Mouse (Mus musculus): ENCODE measurements around the gene Mbnl2.

The Mbnl2 gene

DNA sequence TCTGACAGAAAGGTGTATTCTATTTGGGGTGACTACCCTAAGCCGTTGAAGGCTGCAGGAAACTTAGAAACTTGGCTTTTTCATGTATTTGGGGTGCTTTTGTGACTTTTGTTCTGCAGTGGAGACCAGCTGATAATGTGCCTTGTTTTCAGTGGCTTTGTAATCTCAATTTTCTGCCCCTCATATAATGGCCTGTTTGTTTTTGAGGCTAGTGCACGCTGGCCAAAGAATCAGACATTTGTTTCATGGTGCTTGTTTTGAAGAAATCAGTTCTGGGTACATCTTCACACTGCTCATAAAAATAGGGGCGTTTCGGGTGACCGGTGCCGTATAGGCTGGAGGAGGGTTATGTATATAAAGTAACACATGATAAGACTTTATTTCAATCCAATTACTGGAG lies 22.4 kb downstream of the Mbnl2 start:
- no peak for DNase-seq (ENCODE audit: inconsistent ontology term)

DNA sequence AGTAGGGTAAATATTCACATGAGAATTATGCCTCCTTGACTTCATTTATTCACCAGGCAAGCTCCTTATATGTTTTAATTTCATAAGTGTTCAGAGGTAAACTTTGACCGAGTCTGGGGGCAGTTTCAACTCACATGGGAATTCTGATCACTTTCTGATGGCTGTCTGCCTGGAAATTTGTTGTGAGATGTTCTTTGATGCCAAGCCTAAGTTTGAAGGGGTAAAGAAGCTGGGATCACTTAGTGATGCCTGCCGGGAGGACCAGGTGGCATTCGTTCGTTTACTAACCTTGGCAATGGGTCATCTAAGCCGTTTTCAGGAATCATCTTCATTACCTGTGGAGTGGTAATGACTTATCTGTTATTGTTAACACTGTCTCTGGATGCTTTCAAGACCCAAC lies 23.0 kb downstream of the Mbnl2 start:
- DNase-seq (ENCODE audit: inconsistent ontology term): no peak

DNA sequence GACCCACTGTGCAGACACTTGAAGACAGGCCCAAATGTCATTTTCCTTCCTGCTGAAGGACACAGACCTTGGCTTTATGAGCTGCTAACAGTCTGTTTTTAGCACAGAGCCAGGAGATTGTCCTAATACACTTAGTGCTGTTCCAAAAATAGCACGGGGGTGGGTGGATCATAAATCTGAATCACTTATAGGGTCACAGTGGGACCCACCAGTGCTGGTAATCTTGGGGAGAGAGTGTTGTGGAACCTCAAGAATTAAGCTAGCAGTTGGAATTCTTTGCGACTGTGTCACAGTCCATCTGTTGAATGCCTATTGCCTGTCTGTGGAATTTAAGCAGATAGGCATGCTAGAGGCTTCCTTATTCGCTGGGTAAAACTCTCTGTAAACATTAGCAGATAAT lies 24.2 kb downstream of the Mbnl2 start:
- peak; percentile 86 for DNase-seq (ENCODE audit: inconsistent ontology term)

DNA sequence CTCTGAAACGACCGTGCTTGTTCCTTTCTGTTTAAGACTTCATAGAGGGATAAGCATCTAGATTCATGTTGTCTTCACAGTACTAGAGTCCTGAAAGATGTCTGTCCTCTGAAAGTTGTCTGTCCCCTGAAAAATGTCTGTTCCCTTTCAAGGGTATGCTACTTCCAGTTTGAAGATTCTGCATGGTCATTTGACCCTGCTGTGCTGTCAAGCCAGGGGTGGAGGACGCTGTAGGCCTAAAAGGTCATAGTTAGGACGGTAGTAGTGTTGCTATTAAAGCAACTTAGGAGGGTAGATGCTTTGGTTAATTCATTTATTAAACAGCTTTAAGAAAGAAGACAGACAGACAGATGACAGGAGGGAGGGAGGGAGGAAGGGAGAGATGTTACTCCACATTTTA lies 24.7 kb downstream of the Mbnl2 start:
- DNase-seq (ENCODE audit: inconsistent ontology term): no peak

GRCm38 (mm10) chr14:120300814-120301213 lies 25.3 kb downstream of the Mbnl2 start:
- peak; percentile 83 for DNase-seq (ENCODE audit: inconsistent ontology term)

DNA sequence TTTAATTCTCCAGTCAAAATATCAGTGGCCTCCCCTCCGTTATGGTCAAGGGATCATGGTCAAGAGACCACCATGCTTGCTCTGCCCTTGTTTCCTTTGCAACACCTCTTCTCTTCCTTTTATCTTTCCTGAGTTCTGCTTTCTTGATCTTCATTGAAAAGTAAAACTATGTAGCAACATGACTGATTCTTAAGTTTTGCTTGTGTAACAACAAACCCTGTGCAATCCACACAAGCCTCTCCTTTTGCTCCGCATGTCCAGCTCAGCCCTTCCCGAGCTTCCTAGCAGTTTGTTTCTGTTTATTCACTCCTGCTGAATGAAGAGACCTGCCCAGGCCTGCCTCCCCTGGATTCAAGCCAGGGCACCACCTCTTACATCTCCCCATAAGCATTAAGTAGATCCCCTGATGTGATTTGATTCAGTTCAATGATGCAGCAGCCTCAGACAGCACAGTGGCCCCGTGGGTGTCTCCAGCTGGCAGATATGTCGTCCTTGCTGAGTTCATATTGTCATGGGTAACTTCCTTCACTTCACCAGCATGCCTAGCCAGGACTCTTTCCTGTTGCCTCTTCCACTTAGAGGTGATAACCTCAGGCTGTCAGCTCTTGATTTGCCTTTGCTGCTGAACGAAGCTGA lies 27.6 kb downstream of the Mbnl2 start:
- DNase-seq (ENCODE audit: inconsistent ontology term): peak; percentile 90

- DNase-seq (ENCODE audit: inconsistent ontology term): no peak
Observed at GRCm38 (mm10) chr14:120306229-120306628, 30.8 kb downstream of the Mbnl2 start.

DNA sequence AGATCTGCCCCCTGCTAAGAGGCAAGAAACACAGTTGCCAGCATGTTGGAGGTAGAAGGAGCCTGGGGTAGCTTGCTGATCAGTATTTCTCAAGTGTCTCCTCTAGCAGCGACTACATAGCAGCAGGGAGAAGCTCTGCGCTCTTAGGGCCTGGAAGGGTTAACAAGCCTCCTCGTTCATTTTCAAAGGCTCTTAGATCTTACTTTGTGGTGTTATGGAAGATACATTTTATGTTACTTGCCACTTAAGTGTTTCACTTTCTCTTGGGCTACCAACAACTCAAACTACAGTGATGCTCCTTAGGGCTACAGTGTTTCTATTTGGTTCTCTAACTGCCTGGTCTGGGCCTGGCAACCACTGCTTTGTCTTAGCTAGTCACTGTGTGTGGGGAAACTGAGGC lies 31.9 kb downstream of the Mbnl2 start:
- DNase-seq (ENCODE audit: inconsistent ontology term): no peak

DNA sequence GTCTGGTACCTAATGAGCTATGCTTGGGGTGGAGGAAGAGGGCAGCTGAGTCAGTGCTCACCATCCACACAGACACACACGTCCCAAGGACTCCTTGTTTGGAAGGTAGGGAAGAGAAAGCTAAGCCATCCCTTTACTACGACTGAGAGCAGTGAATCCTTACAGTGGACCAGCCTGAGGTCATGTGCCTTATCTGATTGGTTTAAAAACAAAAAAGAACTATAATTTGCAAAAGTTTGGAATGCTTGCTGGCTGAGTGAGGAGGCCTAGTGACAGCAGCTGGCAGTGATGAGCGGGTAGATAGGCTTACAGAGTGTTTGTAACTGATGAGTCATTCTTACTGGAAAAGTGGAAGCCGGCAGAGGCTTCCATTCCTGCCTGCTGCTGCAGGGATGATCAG lies 32.5 kb downstream of the Mbnl2 start:
- peak; percentile 92 for DNase-seq (ENCODE audit: inconsistent ontology term)

- no peak for DNase-seq (ENCODE audit: inconsistent ontology term)
Observed at GRCm38 (mm10) chr14:120309691-120310090, 34.2 kb downstream of the Mbnl2 start.

- no peak for DNase-seq (ENCODE audit: inconsistent ontology term)
Observed at GRCm38 (mm10) chr14:120311330-120312097, 36.0 kb downstream of the Mbnl2 start.

DNA sequence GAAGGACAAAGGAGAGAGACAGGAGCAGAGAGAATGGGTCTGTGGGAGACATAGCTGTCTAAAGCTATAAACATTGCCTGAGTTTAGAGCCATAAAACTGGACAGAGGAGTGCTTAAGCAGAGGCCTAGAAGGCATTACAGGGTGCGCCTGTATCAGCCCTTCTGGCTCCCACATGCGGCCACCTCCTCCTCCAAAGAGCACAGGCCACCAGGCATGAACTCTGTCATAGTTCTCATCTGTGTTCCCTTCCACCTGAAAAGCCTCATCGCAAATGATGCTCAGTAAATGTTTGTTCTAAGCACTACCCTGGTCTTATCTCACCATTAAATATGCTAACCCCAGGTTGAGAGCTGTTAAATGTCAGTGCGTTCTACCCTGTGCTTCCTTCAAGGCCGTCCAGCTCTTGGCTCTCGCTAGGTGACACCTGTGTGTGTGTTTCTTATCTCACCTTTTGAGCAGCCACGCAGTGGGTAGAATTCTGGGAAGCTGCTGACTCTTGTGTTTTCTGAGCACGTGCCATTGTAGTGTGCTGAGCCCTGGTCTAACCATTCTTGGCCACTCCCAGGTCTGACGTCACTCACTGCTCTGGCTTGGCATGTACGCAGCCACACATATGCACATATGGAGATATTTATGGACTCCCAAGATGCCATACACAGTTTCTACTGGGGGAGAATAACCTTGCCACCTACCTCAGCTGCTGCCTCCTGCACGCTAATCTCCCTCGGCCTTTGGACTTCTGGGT lies 37.4 kb downstream of the Mbnl2 start:
- no peak for DNase-seq (ENCODE audit: inconsistent ontology term)

GRCm38 (mm10) chr14:120313466-120313865 lies 38.0 kb downstream of the Mbnl2 start:
- DNase-seq (ENCODE audit: inconsistent ontology term): no peak

DNA sequence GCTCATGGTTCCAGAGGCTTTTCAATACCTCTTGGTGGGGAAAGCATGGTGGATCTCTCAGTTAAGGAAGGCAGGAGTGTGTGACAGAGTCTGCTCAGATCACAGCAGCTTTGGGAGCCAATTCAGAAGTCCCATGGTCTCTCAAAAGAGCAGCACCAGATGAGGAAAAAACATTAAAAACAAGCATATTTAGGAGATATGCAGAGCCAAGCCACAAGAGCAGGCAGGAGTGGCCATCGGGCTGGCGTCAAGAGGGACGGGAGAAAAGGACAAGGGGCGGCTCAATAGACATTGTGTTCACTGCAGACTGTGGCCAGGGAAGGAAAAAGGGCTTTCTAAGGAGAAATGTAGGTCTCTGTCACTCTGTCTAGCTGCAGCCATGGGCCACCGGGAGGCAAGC lies 40.3 kb downstream of the Mbnl2 start:
- no peak for DNase-seq (ENCODE audit: inconsistent ontology term)

DNA sequence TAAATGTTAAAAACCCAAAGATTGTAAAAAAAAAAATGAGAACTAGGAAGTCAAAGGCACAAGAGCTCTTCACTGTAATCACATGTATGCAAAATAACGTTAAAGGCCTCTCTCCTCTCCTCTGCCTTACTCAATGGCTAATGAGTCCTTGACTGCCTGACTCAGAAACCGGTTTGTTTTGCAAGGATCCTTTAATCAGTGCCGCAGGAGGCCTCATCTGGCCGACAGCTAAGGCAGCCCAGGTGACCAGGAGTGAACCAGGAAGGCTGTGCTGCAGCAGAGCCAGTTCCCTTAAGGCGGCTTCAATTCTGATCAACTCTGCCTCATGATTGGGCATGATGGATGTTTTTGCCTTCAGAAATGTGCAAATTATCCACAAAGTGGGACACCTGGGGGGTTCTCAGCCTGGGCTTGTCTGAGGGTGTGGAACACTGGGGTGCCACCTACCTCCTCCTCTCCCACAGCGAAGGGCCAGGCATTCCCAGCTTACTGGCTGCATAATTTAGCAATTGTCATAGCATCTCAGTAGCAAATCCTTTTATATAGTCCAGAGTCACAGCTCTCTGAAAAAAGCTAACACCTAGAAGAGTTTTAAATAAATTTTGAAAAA lies 43.0 kb downstream of the Mbnl2 start:
- DNase-seq (ENCODE audit: inconsistent ontology term): no peak

DNA sequence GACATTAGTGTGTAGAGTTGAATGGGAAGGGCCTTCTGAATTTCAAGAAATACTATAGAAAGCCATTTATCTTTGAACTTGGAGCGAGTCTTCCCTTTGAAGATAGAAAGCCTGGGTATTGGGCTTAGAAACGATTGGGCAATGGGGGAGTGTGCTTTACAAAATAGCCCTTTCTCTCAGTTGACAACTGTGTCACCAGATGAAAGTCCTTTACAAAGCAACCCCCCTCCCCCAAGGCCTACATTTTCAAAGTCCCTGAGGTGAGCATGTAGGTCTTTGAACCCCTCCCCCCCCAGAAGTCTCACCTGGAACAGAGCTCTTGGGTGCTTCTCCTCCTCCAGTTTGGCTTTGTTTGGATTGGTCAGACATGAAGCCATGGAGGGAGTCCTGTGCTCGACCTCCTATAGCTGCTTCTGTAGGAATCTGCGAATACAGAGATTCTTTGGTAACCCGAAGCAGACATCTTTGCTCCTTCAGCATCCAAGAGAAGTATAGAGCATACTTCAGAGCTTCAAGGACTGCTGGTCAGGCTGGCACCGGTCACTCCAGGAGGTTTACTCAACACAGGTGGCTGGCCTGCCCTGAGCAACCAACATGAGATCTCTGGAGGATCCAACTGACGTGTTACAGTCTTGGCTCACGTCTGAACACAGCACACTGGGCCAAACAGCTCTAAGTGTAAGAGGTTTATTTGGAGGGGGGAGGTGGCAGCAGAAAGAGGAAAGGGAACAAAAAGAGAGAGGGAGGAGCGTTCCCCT lies 43.7 kb downstream of the Mbnl2 start:
- DNase-seq (ENCODE audit: inconsistent ontology term): no peak

DNA sequence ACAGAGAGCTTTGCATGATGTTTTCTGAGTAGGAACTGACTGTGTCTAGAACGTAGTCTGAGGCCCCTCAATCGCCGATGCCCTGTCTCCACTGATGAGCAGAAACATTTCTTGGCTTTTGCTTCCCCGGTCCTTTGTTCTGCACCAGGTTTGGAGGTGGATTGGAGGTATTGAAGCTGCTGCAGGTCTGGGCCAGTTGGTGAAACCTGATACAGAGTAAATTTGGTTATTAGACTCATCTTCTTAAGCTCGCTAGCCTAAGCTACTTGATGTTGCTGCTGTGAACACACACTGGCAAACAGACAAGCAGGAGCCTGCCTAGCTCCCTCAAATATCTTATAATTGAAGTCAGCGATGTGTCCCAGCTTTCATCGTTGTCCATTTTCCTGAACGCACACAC lies 46.6 kb downstream of the Mbnl2 start:
- DNase-seq (ENCODE audit: inconsistent ontology term): no peak

GRCm38 (mm10) chr14:120323111-120323510 lies 47.6 kb downstream of the Mbnl2 start:
- peak; percentile 76 for DNase-seq (ENCODE audit: inconsistent ontology term)

- peak; percentile 90 for DNase-seq (ENCODE audit: inconsistent ontology term)
Observed at GRCm38 (mm10) chr14:120324061-120324791, 48.8 kb downstream of the Mbnl2 start.

GRCm38 (mm10) chr14:120324883-120325480 lies 49.5 kb downstream of the Mbnl2 start:
- DNase-seq (ENCODE audit: inconsistent ontology term): no peak
